Mouse (Mus musculus) left cerebral cortex, postnatal 14 days (tissue): ENCODE data around the gene Col25a1. TPM values are rescaled to one million over a fixed set of nuclear protein-coding genes. Genes with fewer than 3 reads are reported as not detected.

ENCODE experiments used
- DNase-seq, 2 experiments: peaks; one replicate each; pipeline ENCODE4 v3.0.0; 2021 to 2022; ENCODE audit warnings: low spot score in 2 of 2, mixed read lengths in 1 of 2
- intact Hi-C: fragments of 180-260 bp; cut with DNase I; formaldehyde crosslinking; loops from one replicate; pipeline ENCODE4 v1.15.1; 2025
- total RNA-seq, 2 experiments: library from RNA; stranded (reverse); gene quantifications; 2 replicates each; pipeline ENCODE4 v1.2.3; 2021

Col25a1 gene
- total RNA-seq, 2 experiments from 2014 or later = 26.4 to 32.3 TPM

- intact Hi-C loops = no loop called here
- no peak for DNase-seq
These were observed 225.4 kb downstream of the Col25a1 start for GRCm38 (mm10) chr3:130356575-130357173.

- intact Hi-C loops = no loop called here
These were observed 229.5 kb downstream of the Col25a1 start for GRCm38 (mm10) chr3:130360813-130361212.

GRCm38 (mm10) chr3:130361922-130362321, 230.6 kb downstream of the Col25a1 start:
- intact Hi-C loops = no loop called here
- no peak for DNase-seq

More at GRCm38 (mm10) chr3:130360813-130361212, 229.5 kb downstream of the Col25a1 start:
- no peak for DNase-seq

GRCm38 (mm10) chr3:130362797-130363367, 231.6 kb downstream of the Col25a1 start:
- intact Hi-C loops = no loop called here
- DNase-seq = no peak

- intact Hi-C loops = no loop called here
- no peak for DNase-seq
These were observed 235.8 kb downstream of the Col25a1 start for GRCm38 (mm10) chr3:130366917-130367610.

- intact Hi-C loops = no loop called here
- DNase-seq = no peak
These were observed 237.1 kb downstream of the Col25a1 start for GRCm38 (mm10) chr3:130368352-130368751.

GRCm38 (mm10) chr3:130369113-130369512, 237.8 kb downstream of the Col25a1 start:
- intact Hi-C loops = no loop called here
- DNase-seq = no peak

- intact Hi-C loops = no loop called here
- no peak for DNase-seq
These were observed 238.9 kb downstream of the Col25a1 start for GRCm38 (mm10) chr3:130370167-130370566.

- no peak for DNase-seq
- intact Hi-C loops = no loop called here
These were observed 241.8 kb downstream of the Col25a1 start for GRCm38 (mm10) chr3:130373145-130373544.

- DNase-seq = no peak
- intact Hi-C loops = no loop called here
These were observed 243.5 kb downstream of the Col25a1 start for GRCm38 (mm10) chr3:130374620-130375341.

GRCm38 (mm10) chr3:130377786-130378185, 246.5 kb downstream of the Col25a1 start:
- DNase-seq = no peak
- intact Hi-C loops = no loop called here

- intact Hi-C loops = no loop called here
- DNase-seq = no peak
These were observed 247.3 kb downstream of the Col25a1 start for GRCm38 (mm10) chr3:130378626-130379025.

GRCm38 (mm10) chr3:130380299-130380845, 249.1 kb downstream of the Col25a1 start:
- no peak for DNase-seq
- intact Hi-C loops = no loop called here

- DNase-seq = no peak
- intact Hi-C loops = no loop called here
These were observed 250.4 kb downstream of the Col25a1 start for GRCm38 (mm10) chr3:130381691-130382090.

- intact Hi-C loops = no loop called here
- no peak for DNase-seq
These were observed 254.6 kb downstream of the Col25a1 start for GRCm38 (mm10) chr3:130385856-130386255.

- DNase-seq = no peak
- intact Hi-C loops = no loop called here
These were observed 255.9 kb downstream of the Col25a1 start for GRCm38 (mm10) chr3:130387156-130387555.

- intact Hi-C loops = no loop called here
- DNase-seq = no peak
These were observed 258.1 kb downstream of the Col25a1 start for GRCm38 (mm10) chr3:130389261-130389975.

GRCm38 (mm10) chr3:130396636-130397035, 265.3 kb downstream of the Col25a1 start:
- DNase-seq = no peak
- intact Hi-C loops = no loop called here
